Mouse (Mus musculus) MEL (cell line): Measurements from ENCODE around the gene Myrf. TPM values are rescaled to one million over a fixed set of nuclear protein-coding genes. Genes with fewer than 3 reads are reported as not detected.

Experiments
- DNase-seq: peaks from one replicate; pipeline ENCODE4 v3.0.0; 2011; ENCODE audit warnings: low read depth, low spot score
- H3K27ac ChIP-seq: 2 replicates; pipeline ENCODE4 v1.5.1; 2012; ENCODE audit warnings: low read depth, mild to moderate bottlenecking, control low read depth, low read length, moderate library complexity; ENCODE audit not compliant: control insufficient read depth
- H3K27me3 ChIP-seq, 2 experiments: fragments of 150-350 bp in 1 of 2; sonication (generic) in 1 of 2; 2 replicates each; pipeline ENCODE4 v1.6.1; 2012; ENCODE audit warnings: low read length in 2 of 2, mild to moderate bottlenecking in 2 of 2, improper control_type of control experiment in 1 of 2, moderate library complexity in 1 of 2; ENCODE audit not compliant: insufficient read depth in 2 of 2, control insufficient read depth in 1 of 2
- H3K36me3 ChIP-seq, 2 experiments: 2 replicates each; pipeline ENCODE4 v1.6.1; 2012 to 2014; ENCODE audit warnings: low read length in 2 of 2, improper control_type of control experiment in 1 of 2, inconsistent platforms in 1 of 2, mild to moderate bottlenecking in 1 of 2; ENCODE audit not compliant: insufficient read depth in 2 of 2, control insufficient read depth in 1 of 2
- H3K4me1 ChIP-seq, 2 experiments: fragments of 150-350 bp in 1 of 2; sonication (generic) in 1 of 2; 2 replicates each; pipeline ENCODE4 v1.6.1; 2012; ENCODE audit warnings: low read length in 2 of 2, improper control_type of control experiment in 1 of 2, mild to moderate bottlenecking in 1 of 2; ENCODE audit not compliant: insufficient read depth in 2 of 2, control insufficient read depth in 1 of 2
- H3K4me3 ChIP-seq, 2 experiments: fragments of 150-350 bp in 1 of 2; sonication (generic) in 1 of 2; 2 replicates each; pipeline ENCODE4 v1.5.1; 2012; ENCODE audit warnings: low read depth in 2 of 2, low read length in 2 of 2, mild to moderate bottlenecking in 2 of 2, moderate library complexity in 2 of 2, control low read depth in 1 of 2, improper control_type of control experiment in 1 of 2; ENCODE audit not compliant: control insufficient read depth in 1 of 2, insufficient read depth in 1 of 2
- H3K79me2 ChIP-seq: 2 replicates; pipeline ENCODE4 v1.6.1; 2012; ENCODE audit warnings: mild to moderate bottlenecking, low read length, moderate library complexity; ENCODE audit not compliant: control insufficient read depth, poor library complexity, insufficient read depth
- H3K9ac ChIP-seq: 2 replicates; pipeline ENCODE4 v1.6.1; 2012; ENCODE audit warnings: low read depth, mild to moderate bottlenecking, control low read depth, low read length, moderate library complexity; ENCODE audit not compliant: control insufficient read depth, poor library complexity, severe bottlenecking
- H3K9me3 ChIP-seq: fragments of 150-350 bp; sonication (generic); replicated peaks from 2 replicates; pipeline ENCODE4 v1.6.1; 2012; ENCODE audit warnings: mild to moderate bottlenecking, low read length, improper control_type of control experiment, moderate library complexity; ENCODE audit not compliant: insufficient read depth
- BHLHE40 ChIP-seq: IDR thresholded peaks from 2 replicates; pipeline ENCODE4 v1.6.1; 2012; ENCODE audit warnings: low read depth, mild to moderate bottlenecking, inconsistent platforms, low read length, improper control_type of control experiment, borderline replicate concordance
- CHD1 ChIP-seq: IDR thresholded peaks from 2 replicates; pipeline ENCODE4 v1.6.1; 2012; ENCODE audit warnings: low read depth, mild to moderate bottlenecking, inconsistent platforms, low read length, improper control_type of control experiment
- E2F4 ChIP-seq: IDR thresholded peaks from 2 replicates; pipeline ENCODE4 v1.6.1; 2011; ENCODE audit warnings: low read depth, low read length, improper control_type of control experiment, borderline replicate concordance
- ELF1 ChIP-seq: IDR thresholded peaks from 2 replicates; pipeline ENCODE4 v1.6.1; 2014; ENCODE audit warnings: low read depth, mild to moderate bottlenecking, inconsistent platforms, low read length, improper control_type of control experiment, moderate library complexity
- EP300 ChIP-seq, 2 experiments: IDR thresholded peaks; 2 replicates each; pipeline ENCODE4 v1.6.1; 2011; ENCODE audit warnings: improper control_type of control experiment in 2 of 2, low read length in 2 of 2, low read depth in 1 of 2, mild to moderate bottlenecking in 1 of 2
- GATA1 ChIP-seq: IDR thresholded peaks from 2 replicates; pipeline ENCODE4 v1.6.1; 2011; ENCODE audit warnings: low read depth, low read length, improper control_type of control experiment
- MAFK ChIP-seq: IDR thresholded peaks from 2 replicates; pipeline ENCODE4 v1.6.1; 2011; ENCODE audit warnings: low read depth, mild to moderate bottlenecking, low read length, improper control_type of control experiment, borderline replicate concordance
- MAX ChIP-seq: IDR thresholded peaks from 2 replicates; pipeline ENCODE4 v1.6.1; 2011; ENCODE audit warnings: low read length, improper control_type of control experiment
- MAZ ChIP-seq: IDR thresholded peaks from 2 replicates; pipeline ENCODE4 v1.6.1; 2012; ENCODE audit warnings: low read depth, mild to moderate bottlenecking, inconsistent platforms, low read length, improper control_type of control experiment
- MEF2A ChIP-seq: IDR thresholded peaks from 2 replicates; pipeline ENCODE4 v1.6.1; 2014; ENCODE audit warnings: low read depth, mild to moderate bottlenecking, inconsistent platforms, low read length, improper control_type of control experiment; ENCODE audit not compliant: poor library complexity, insufficient replicate concordance, severe bottlenecking; ENCODE audit errors: extremely low read depth
- MXI1 ChIP-seq: IDR thresholded peaks from 2 replicates; pipeline ENCODE4 v1.6.1; 2011; ENCODE audit warnings: mild to moderate bottlenecking, low read depth, low read length, improper control_type of control experiment
- MYB ChIP-seq: IDR thresholded peaks from 2 replicates; pipeline ENCODE4 v1.6.1; 2011; ENCODE audit warnings: mild to moderate bottlenecking, low read depth, low read length, improper control_type of control experiment
- MYC ChIP-seq: IDR thresholded peaks from 2 replicates; pipeline ENCODE4 v1.6.1; 2011; ENCODE audit warnings: low read depth, mild to moderate bottlenecking, low read length, improper control_type of control experiment, moderate library complexity
- NELFE ChIP-seq: IDR thresholded peaks from 2 replicates; pipeline ENCODE4 v1.6.1; 2011; ENCODE audit warnings: low read depth, low read length, improper control_type of control experiment
- NRF1 ChIP-seq: IDR thresholded peaks from 2 replicates; pipeline ENCODE4 v1.6.1; 2014; ENCODE audit warnings: low read depth, mild to moderate bottlenecking, inconsistent platforms, low read length, improper control_type of control experiment, moderate library complexity; ENCODE audit not compliant: poor library complexity, insufficient read depth, severe bottlenecking
- SMC3 ChIP-seq: IDR thresholded peaks from 2 replicates; pipeline ENCODE4 v1.6.1; 2011; ENCODE audit warnings: low read depth, low read length, improper control_type of control experiment
- TAL1 ChIP-seq: IDR thresholded peaks from 2 replicates; pipeline ENCODE4 v1.6.1; 2012; ENCODE audit warnings: mild to moderate bottlenecking, inconsistent platforms, low read length, moderate library complexity, mixed read lengths
- TBP ChIP-seq: IDR thresholded peaks from 2 replicates; pipeline ENCODE4 v1.8.0; 2011; ENCODE audit warnings: low read depth, low read length, improper control_type of control experiment
- TCF12 ChIP-seq: IDR thresholded peaks from 2 replicates; pipeline ENCODE4 v1.6.1; 2014; ENCODE audit warnings: low read depth, mild to moderate bottlenecking, inconsistent platforms, low read length, improper control_type of control experiment, moderate library complexity
- USF1 ChIP-seq: IDR thresholded peaks from 2 replicates; pipeline ENCODE4 v1.6.1; 2014; ENCODE audit warnings: low read depth, mild to moderate bottlenecking, inconsistent platforms, low read length, improper control_type of control experiment, moderate library complexity
- USF2 ChIP-seq, 2 experiments: IDR thresholded peaks; 2 replicates each; pipeline ENCODE4 v1.6.1; 2011 to 2012; ENCODE audit warnings: improper control_type of control experiment in 2 of 2, low read length in 2 of 2, borderline replicate concordance in 1 of 2, inconsistent platforms in 1 of 2, low read depth in 1 of 2, mild to moderate bottlenecking in 1 of 2; ENCODE audit not compliant: insufficient read depth in 1 of 2
- polyA plus RNA-seq, 2 experiments: library from polyadenylated mRNA; stranded (reverse) in 1 of 2; unstranded in 1 of 2; fragments of >175 nt in 1 of 2; fragments of >200 nt in 1 of 2; gene quantifications; 2 replicates each; pipeline versions ENCODE4 v1.2.1 to v1.2.4; 2012; ENCODE audit warnings: low replicate concordance in 2 of 2, low read depth in 1 of 2; ENCODE audit not compliant: insufficient read length in 2 of 2, insufficient read depth in 1 of 2, missing spikeins in 1 of 2
- total RNA-seq: library from RNA; depleted of rRNA; stranded (reverse); fragments of 300-350 nt; gene quantifications from 2 replicates; pipeline ENCODE4 v1.2.3, GENCODE M21; 2012

Myrf gene
- total and polyA plus RNA-seq, 3 experiments: 0.23 to 2.7 TPM; not detected in 1

- TF ChIP-seq MEF2A (no peak), BHLHE40 (no peak), NELFE (no peak)
Measured at GRCm38 (mm10) chr19:10244183-10244582, 3.6 kb upstream of the Myrf start (continued).

- Histone ChIP-seq H3K4me1 (peaks cover 0 to 7% of the 10 kb centered on the region in 2 experiments; a peak in 1 of 4 replicates), H3K79me2 (no peaks in the 10 kb centered on the region; the same call in 1 of the 2 replicates), H3K36me3 (no peaks in the 10 kb centered on the region), H3K27me3 (peaks cover 0 to 2% of the 10 kb centered on the region in 2 experiments; a peak in 2 of 4 replicates), H3K9me3 (no peaks in the 10 kb centered on the region), H3K9ac (no peak overlapping the region), H3K4me3 (no peak overlapping the region), H3K27ac (no peak overlapping the region)
- no peak for DNase-seq
- no peak for TF ChIP-seq MAFK
- TF ChIP-seq E2F4: no peak
- no peak for TF ChIP-seq GATA1
- no peak for TF ChIP-seq USF2 (IDR thresholded peaks at IDR 0.05; ENCODE audit: borderline replicate concordance in 1 of 2, insufficient read depth in 1 of 2, low read depth in 1 of 2, low read length in 2 of 2)
- TF ChIP-seq MAX: no peak
- no peak for TF ChIP-seq CHD1
- TF ChIP-seq TAL1: no peak
- no peak for TF ChIP-seq MYB
- no peak for TF ChIP-seq USF1
- no peak for TF ChIP-seq TBP
- TF ChIP-seq SMC3: no peak
- no peak for TF ChIP-seq MYC
- no peak for TF ChIP-seq NRF1
- TF ChIP-seq ELF1: no peak
- no peak for TF ChIP-seq MXI1
- no peak for TF ChIP-seq TCF12
- TF ChIP-seq MAZ: no peak
- no peak for TF ChIP-seq EP300 (IDR thresholded peaks at IDR 0.05; ENCODE audit: low read depth in 1 of 2, low read length in 2 of 2)
Measured at GRCm38 (mm10) chr19:10242916-10243315, 2.4 kb upstream of the Myrf start.
